Mouse (Mus musculus) megakaryocyte, embryonic 14.5 days (primary cell): ENCODE measurements around the gene Banf2.

Source experiments
- FLI1 ChIP-seq: IDR thresholded peaks from 2 replicates; pipeline ENCODE4 v1.6.1; 2012; ENCODE audit warnings: low read length, inconsistent platforms, mixed read lengths
- GATA1 ChIP-seq: IDR thresholded peaks from 3 replicates; pipeline ENCODE4 v1.6.1; 2012; ENCODE audit warnings: mixed read lengths, low read length, inconsistent platforms, borderline replicate concordance

GRCm38 (mm10) chr2:143991964-143992672 lies 40.7 kb upstream of the Banf2 start:
- no peak for TF ChIP-seq GATA1
- no peak for TF ChIP-seq FLI1
